Mouse (Mus musculus) midbrain, embryonic 11.5 days (tissue): ENCODE measurements around the gene Cavin1. TPM values are rescaled to one million over a fixed set of nuclear protein-coding genes. Genes with fewer than 3 reads are reported as not detected.

Experiments used
- ATAC-seq: fragments of 200-750 bp; cut with Nextera tagmentation; 2 replicates; pipeline ENCODE4 v1.8.0; 2017; ENCODE audit warnings: moderate TSS enrichment, moderate library complexity; ENCODE audit not compliant: low FRiP score
- DNase-seq: peaks from one replicate; pipeline ENCODE4 v3.0.0; 2015; ENCODE audit warnings: low spot score; ENCODE audit errors: missing footprints
- H3K27ac ChIP-seq: fragments of 300-500 bp; sonication (generic); 2 replicates; pipeline ENCODE4 v1.5.1; 2014; ENCODE audit warnings: low read depth, low read length
- H3K27me3 ChIP-seq: fragments of 300-500 bp; sonication (generic); 2 replicates; pipeline ENCODE4 v1.6.1; 2014; ENCODE audit warnings: mild to moderate bottlenecking, low read length, moderate library complexity, mixed read lengths; ENCODE audit not compliant: control insufficient read depth, insufficient read depth
- H3K36me3 ChIP-seq: fragments of 300-500 bp; sonication (generic); 2 replicates; pipeline ENCODE4 v1.6.1; 2014; ENCODE audit warnings: mild to moderate bottlenecking, low read length, moderate library complexity, mixed read lengths; ENCODE audit not compliant: control insufficient read depth, insufficient read depth
- H3K4me1 ChIP-seq: fragments of 300-500 bp; sonication (generic); 2 replicates; pipeline ENCODE4 v1.6.1; 2014; ENCODE audit warnings: low read length; ENCODE audit not compliant: control insufficient read depth, insufficient read depth
- H3K4me2 ChIP-seq: fragments of 300-500 bp; sonication (generic); 2 replicates; pipeline ENCODE4 v1.6.1; 2014; ENCODE audit warnings: mild to moderate bottlenecking, moderate library complexity
- H3K4me3 ChIP-seq: fragments of 300-500 bp; sonication (generic); 2 replicates; pipeline ENCODE4 v1.5.1; 2014; ENCODE audit warnings: low read depth, low read length
- H3K9ac ChIP-seq: fragments of 300-500 bp; sonication (generic); 2 replicates; pipeline ENCODE4 v1.6.1; 2014; ENCODE audit warnings: low read length
- H3K9me3 ChIP-seq: fragments of 300-500 bp; sonication (generic); 2 replicates; pipeline ENCODE4 v1.6.1; 2016; ENCODE audit warnings: low read length; ENCODE audit not compliant: control insufficient read depth
- WGBS: fragments of 180-500 bp; shearing (Covaris S2); extraction: QIAGEN DNeasy Blood & Tissue Kit; methylation state at CpG from one replicate; pipeline ENCODE4 v1.1.7; 2014; 5-methylcytosine and 5-hydroxymethylcytosine counted together
- polyA plus RNA-seq: library from polyadenylated mRNA; unstranded; fragments of >200 nt; fragmentation: Nextera tagmentation; extraction: Ambion mirVana; gene quantifications from 2 replicates; pipeline ENCODE4 v1.2.1, GENCODE M21; 2014

Cavin1 gene
- polyA plus RNA-seq, 1 experiment from 2014 or later, result 12.5 TPM

GRCm38 (mm10) chr11:100915063-100915462, 55.6 kb downstream of the Cavin1 start:
- H3K27me3 ChIP-seq, result no peaks in the 10 kb centered on the region
- no peak overlapping the region for H3K4me2 ChIP-seq
- H3K4me3 ChIP-seq, result no peak overlapping the region
- H3K36me3 ChIP-seq, result no peaks in the 10 kb centered on the region
- ATAC-seq, result no peak
- DNase-seq, result peak; percentile 35
- no peaks in the 10 kb centered on the region for H3K9me3 ChIP-seq
- no peak overlapping the region for H3K9ac ChIP-seq
- no peaks in the 10 kb centered on the region for H3K4me1 ChIP-seq
- H3K27ac ChIP-seq, result no peak overlapping the region
- 92% methylated on average over 3 of the region's 3 CpGs for WGBS

GRCm38 (mm10) chr11:100914415-100914814, 56.3 kb downstream of the Cavin1 start:
- H3K27me3 ChIP-seq, result no peaks in the 10 kb centered on the region
- no peaks in the 10 kb centered on the region for H3K4me1 ChIP-seq
- H3K27ac ChIP-seq, result no peak overlapping the region
- no peak overlapping the region for H3K4me3 ChIP-seq
- no peaks in the 10 kb centered on the region for H3K9me3 ChIP-seq
- H3K9ac ChIP-seq, result no peak overlapping the region
- ATAC-seq (no peak), DNase-seq (peak; percentile 57)
- H3K4me2 ChIP-seq, result no peak overlapping the region
- no peaks in the 10 kb centered on the region for H3K36me3 ChIP-seq
- WGBS, result 87% methylated on average over 5 of the region's 5 CpGs

- Histone ChIP-seq H3K4me2 (no peak overlapping the region), H3K27me3 (no peaks in the 10 kb centered on the region), H3K9me3 (no peaks in the 10 kb centered on the region), H3K4me1 (no peaks in the 10 kb centered on the region), H3K36me3 (no peaks in the 10 kb centered on the region), H3K27ac (no peak overlapping the region), H3K9ac (no peak overlapping the region), H3K4me3 (no peak overlapping the region)
- no peak for ATAC-seq
- peak; percentile 49 for DNase-seq
- WGBS, result 92% methylated on average over 17 of the region's 17 CpGs
Observed at GRCm38 (mm10) chr11:100912401-100913155, 58.1 kb downstream of the Cavin1 start.

GRCm38 (mm10) chr11:100908567-100908966, 62.1 kb downstream of the Cavin1 start:
- H3K4me3 ChIP-seq, result no peak overlapping the region
- H3K36me3 ChIP-seq, result no peaks in the 10 kb centered on the region; the same call in 1 of the 2 replicates
- H3K9ac ChIP-seq, result no peak overlapping the region
- H3K27me3 ChIP-seq, result no peaks in the 10 kb centered on the region
- H3K27ac ChIP-seq, result no peak overlapping the region
- H3K4me1 ChIP-seq, result no peaks in the 10 kb centered on the region
- H3K9me3 ChIP-seq, result no peaks in the 10 kb centered on the region
- peak; percentile 19 for DNase-seq
- no peak for ATAC-seq
- no peak overlapping the region for H3K4me2 ChIP-seq
- 90% methylated on average over 9 of the region's 9 CpGs for WGBS

GRCm38 (mm10) chr11:100908112-100908511, 62.6 kb downstream of the Cavin1 start:
- no peaks in the 10 kb centered on the region for H3K9me3 ChIP-seq
- no peak overlapping the region for H3K4me3 ChIP-seq
- H3K36me3 ChIP-seq, result peaks cover 4% of the 10 kb centered on the region; the same call in 1 of the 2 replicates
- no peaks in the 10 kb centered on the region for H3K4me1 ChIP-seq
- WGBS, result 91% methylated on average over 2 of the region's 2 CpGs
- no peak overlapping the region for H3K9ac ChIP-seq
- no peaks in the 10 kb centered on the region for H3K27me3 ChIP-seq
- no peak overlapping the region for H3K4me2 ChIP-seq
- ATAC-seq, result no peak
- H3K27ac ChIP-seq, result no peak overlapping the region
- peak; percentile 17 for DNase-seq

GRCm38 (mm10) chr11:100906885-100907284, 63.8 kb downstream of the Cavin1 start:
- no peak for ATAC-seq

More at GRCm38 (mm10) chr11:100906885-100907284, 63.8 kb downstream of the Cavin1 start:
- H3K27ac ChIP-seq, result no peak overlapping the region
- H3K4me3 ChIP-seq, result no peak overlapping the region
- H3K4me2 ChIP-seq, result no peak overlapping the region
- 91% methylated on average over 4 of the region's 4 CpGs for WGBS
- peaks cover 4% of the 10 kb centered on the region; the same call in 1 of the 2 replicates for H3K36me3 ChIP-seq
- H3K9ac ChIP-seq, result no peak overlapping the region
- no peaks in the 10 kb centered on the region for H3K27me3 ChIP-seq
- no peaks in the 10 kb centered on the region for H3K4me1 ChIP-seq
- H3K9me3 ChIP-seq, result no peaks in the 10 kb centered on the region
- DNase-seq, result no peak

Other genes with a start within 250 kb of the Cavin1 start
- gene Rab5c, start 232.7 kb downstream of the Cavin1 start, polyA plus RNA-seq, result 83.6 and 85.0 TPM in 2 replicates
- gene Kcnh4, start 210.9 kb downstream of the Cavin1 start, polyA plus RNA-seq, result 2.7 and 2.9 TPM in 2 replicates
- not detected in 2 replicates for gene Hcrt, start 208.0 kb downstream of the Cavin1 start, polyA plus RNA-seq
- 1.3 and 1.7 TPM in 2 replicates for gene Ghdc, start 199.9 kb downstream of the Cavin1 start, polyA plus RNA-seq
- gene Stat5b, start 120.2 kb downstream of the Cavin1 start, polyA plus RNA-seq, result 14.6 and 17.3 TPM in 2 replicates
- 0.97 and 1.4 TPM in 2 replicates for gene Stat5a, start 111.5 kb downstream of the Cavin1 start, polyA plus RNA-seq
- gene Stat3, start 31.3 kb downstream of the Cavin1 start, polyA plus RNA-seq, result 22.8 and 24.0 TPM in 2 replicates
- gene Atp6v0a1, start 38.6 kb upstream of the Cavin1 start, polyA plus RNA-seq, result 42.5 and 45.9 TPM in 2 replicates
- 6.0 and 6.9 TPM in 2 replicates for gene Naglu, start 99.1 kb upstream of the Cavin1 start, polyA plus RNA-seq
- gene Hsd17b1, start 107.5 kb upstream of the Cavin1 start, polyA plus RNA-seq, result 0.10 TPM in 1 of 2 replicates, not detected in the other
- gene Coasy, start 111.7 kb upstream of the Cavin1 start, polyA plus RNA-seq, result 53.2 and 53.3 TPM in 2 replicates
- gene Mlx, start 116.4 kb upstream of the Cavin1 start, polyA plus RNA-seq, result 38.0 and 47.0 TPM in 2 replicates
- 57.0 and 64.8 TPM in 2 replicates for gene Psmc3ip, start 124.5 kb upstream of the Cavin1 start, polyA plus RNA-seq
- 11.0 and 11.4 TPM in 2 replicates for gene Retreg3, start 149.0 kb upstream of the Cavin1 start, polyA plus RNA-seq
- gene Tubg1, start 149.1 kb upstream of the Cavin1 start, polyA plus RNA-seq, result 96.3 and 108 TPM in 2 replicates
- gene Tubg2, start 185.0 kb upstream of the Cavin1 start, polyA plus RNA-seq, result 3.4 and 5.1 TPM in 2 replicates
- gene Cntnap1, start 199.6 kb upstream of the Cavin1 start, polyA plus RNA-seq, result 0.30 and 0.32 TPM in 2 replicates
- 5.8 and 7.2 TPM in 2 replicates for gene Plekhh3, start 200.5 kb upstream of the Cavin1 start, polyA plus RNA-seq
- gene Ccr10, start 204.6 kb upstream of the Cavin1 start, polyA plus RNA-seq, result not detected in 2 replicates